Mouse (Mus musculus) spleen, adult 2 months (tissue): Measurements from ENCODE around the gene Smagp.

ENCODE experiments used
- CTCF ChIP-seq: fragments of 200-500 bp; IDR thresholded peaks from 2 replicates; pipeline ENCODE4 v1.5.1; 2011; ENCODE audit warnings: mild to moderate bottlenecking, inconsistent platforms; ENCODE audit not compliant: insufficient read depth, insufficient read length, insufficient replicate concordance; ENCODE audit errors: extremely low read depth
- POLR2A ChIP-seq: fragments of 200-500 bp; IDR thresholded peaks from 2 replicates; pipeline ENCODE4 v1.6.1; 2011; ENCODE audit warnings: low read depth, low read length, inconsistent platforms

- TF ChIP-seq CTCF (no peak), POLR2A (no peak)
Observed at GRCm38 (mm10) chr15:100633341-100633740, 3.4 kb downstream of the Smagp start.
